Mouse (Mus musculus): ENCODE measurements around the gene Gm20914. TPM values are rescaled to one million over a fixed set of nuclear protein-coding genes. Genes with fewer than 3 reads are reported as not detected.

Gm20914 gene
- not detected in 2 replicates for polyA plus RNA-seq (2012; ENCODE audit: low replicate concordance)

DNA sequence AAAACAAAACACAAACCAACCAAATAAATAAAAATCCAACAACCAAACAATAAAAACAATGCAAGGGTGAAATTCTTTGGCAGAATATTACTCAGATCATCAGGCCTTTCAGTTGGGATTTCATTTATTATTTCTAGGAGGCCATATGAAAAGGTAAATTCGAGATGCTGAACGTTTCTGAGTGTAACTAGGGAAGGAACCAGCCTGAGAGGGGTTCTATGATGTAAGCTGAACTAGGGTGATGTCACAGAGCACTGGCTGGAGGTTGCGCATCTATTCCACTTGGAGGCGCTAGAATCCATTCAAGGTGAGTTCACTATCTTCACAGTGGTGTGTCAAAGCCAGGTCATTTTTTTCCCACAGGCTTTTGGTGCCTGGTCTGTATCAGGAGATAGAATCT lies at the start of gene Gm20914:
Gene Gm20914, plus strand, starts transcription at position 301 of the 400 bp plus-strand sequence.

Other genes starting within 250 kb of the Gm20914 start
- not detected in 2 replicates for gene Gm21854, start 69.0 kb upstream of the Gm20914 start, polyA plus RNA-seq (2012; ENCODE audit: low replicate concordance)
- not detected in 2 replicates for gene Gm28171, start 67.4 kb downstream of the Gm20914 start, polyA plus RNA-seq (2012; ENCODE audit: low replicate concordance)
- gene Gm21778, start 216.5 kb downstream of the Gm20914 start, polyA plus RNA-seq (2012; ENCODE audit: low replicate concordance) = not detected in 2 replicates

Data from hematopoietic multipotent progenitor cell, adult 10-12 weeks (in vitro differentiated cells).